Mouse (Mus musculus) embryonic facial prominence, embryonic 10.5 days (tissue): ENCODE results near the gene Myt1l. TPM values are rescaled to one million over a fixed set of nuclear protein-coding genes. Genes with fewer than 3 reads are reported as not detected.
A peak's percentile ranks its signal among the peaks of the same experiment; 100 is the strongest.

Source experiments
- DNase-seq: peaks from one replicate; pipeline ENCODE4 v3.0.0-alpha.2; 2017; ENCODE audit warnings: low spot score
- H3K27ac ChIP-seq: fragments of 300-500 bp; sonication (generic); replicated peaks from 2 replicates; pipeline ENCODE4 v1.5.1; 2016; ENCODE audit warnings: mild to moderate bottlenecking
- H3K27me3 ChIP-seq: fragments of 300-500 bp; sonication (generic); replicated peaks from 2 replicates; pipeline ENCODE4 v1.6.1; 2016; ENCODE audit warnings: low read depth, mild to moderate bottlenecking; ENCODE audit not compliant: poor library complexity, severe bottlenecking
- H3K36me3 ChIP-seq: fragments of 300-500 bp; sonication (generic); replicated peaks from 2 replicates; pipeline ENCODE4 v1.6.1; 2016; ENCODE audit warnings: mild to moderate bottlenecking, moderate library complexity
- H3K4me1 ChIP-seq: fragments of 300-500 bp; sonication (generic); 2 replicates; pipeline ENCODE4 v1.6.1; 2016
- H3K4me3 ChIP-seq: fragments of 300-500 bp; sonication (generic); 2 replicates; pipeline ENCODE4 v1.5.1; 2016; ENCODE audit warnings: mild to moderate bottlenecking, moderate library complexity
- H3K9me3 ChIP-seq: fragments of 300-500 bp; sonication (generic); 2 replicates; pipeline ENCODE4 v1.6.1; 2016; ENCODE audit warnings: mild to moderate bottlenecking
- WGBS: fragments of 180-500 bp; shearing (Covaris S2); methylation state at CpG from one replicate; pipeline ENCODE4 v1.1.7; 2016; 5-methylcytosine and 5-hydroxymethylcytosine counted together
- polyA plus RNA-seq: library from polyadenylated mRNA; unstranded; fragments of >200 nt; fragmentation: Nextera tagmentation; extraction: Ambion mirVana; gene quantifications from 2 replicates; pipeline ENCODE4 v1.2.1, GENCODE M21; 2016

Myt1l gene
- polyA plus RNA-seq, 1 experiment from 2014 or later = 3.6 TPM

DNA sequence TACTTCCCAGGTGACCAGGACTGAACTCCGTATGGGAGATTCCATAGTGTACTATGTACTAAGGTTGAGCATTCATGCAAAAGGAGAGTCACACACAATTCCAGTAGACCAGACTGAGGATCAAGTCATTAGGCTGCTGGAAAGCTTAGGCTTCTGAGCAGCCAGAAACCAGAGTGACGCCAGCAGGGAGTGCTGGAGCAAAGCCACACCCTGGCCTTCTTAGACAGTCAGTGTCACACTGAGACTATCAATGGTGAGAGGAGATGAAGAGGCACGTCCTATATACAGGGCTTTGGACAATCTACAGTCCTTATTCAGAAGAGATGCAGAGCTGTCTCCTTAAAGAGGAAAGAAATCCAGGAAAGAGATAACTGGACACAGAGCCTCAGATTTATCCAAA, 243.6 kb downstream of the Myt1l start:
- Histone ChIP-seq H3K27ac (no peak overlapping the region), H3K4me1 (no peaks in the 10 kb centered on the region), H3K27me3 (no peaks in the 10 kb centered on the region), H3K4me3 (no peak overlapping the region), H3K36me3 (no peaks in the 10 kb centered on the region), H3K9me3 (no peaks in the 10 kb centered on the region)
- no peak for DNase-seq
- 75% methylated on average over 3 of the region's 3 CpGs for WGBS

DNA sequence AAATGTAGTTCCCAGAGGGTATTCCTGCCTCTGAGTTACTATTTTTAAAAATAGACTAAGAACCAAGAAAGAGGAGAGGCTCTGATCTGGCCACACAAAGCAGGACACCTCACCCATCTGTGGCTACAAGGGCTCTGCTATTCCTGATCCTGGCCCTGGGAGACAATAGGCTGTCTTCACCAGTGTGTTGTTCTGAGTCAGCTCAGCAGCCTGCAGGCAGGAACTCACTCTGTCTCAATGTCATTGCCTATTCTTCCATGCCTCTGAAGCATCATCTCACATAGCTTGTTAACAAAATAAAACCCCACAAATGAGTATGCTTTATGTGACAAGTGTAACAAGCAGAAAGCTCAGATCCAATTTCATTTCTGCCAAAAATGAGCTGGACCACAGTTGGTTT, 244.2 kb downstream of the Myt1l start:
- Histone ChIP-seq H3K36me3 (no peaks in the 10 kb centered on the region), H3K27me3 (no peaks in the 10 kb centered on the region), H3K4me1 (no peaks in the 10 kb centered on the region), H3K27ac (no peak overlapping the region), H3K4me3 (no peak overlapping the region), H3K9me3 (no peaks in the 10 kb centered on the region)
- DNase-seq = no peak

DNA sequence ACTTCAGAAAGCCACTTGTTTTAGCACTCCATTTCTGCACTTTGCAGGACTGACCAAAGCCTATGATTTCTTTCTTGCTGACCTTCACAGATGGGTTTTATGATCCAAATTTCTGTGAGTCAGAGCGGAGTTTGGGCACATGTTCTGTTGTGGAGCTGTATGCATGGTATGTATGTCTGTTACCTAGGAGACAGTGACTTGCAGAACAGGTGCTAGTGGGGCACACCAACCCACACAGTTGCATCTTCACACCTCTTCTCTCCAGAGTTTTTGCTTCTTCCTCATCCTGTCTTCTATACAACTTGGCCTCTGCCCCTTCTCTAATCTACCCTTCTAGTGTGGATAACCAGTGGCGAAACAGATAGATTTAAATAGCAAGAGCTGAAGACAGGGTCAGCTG, 250.7 kb downstream of the Myt1l start:
- WGBS = 90% methylated on average over 2 of the region's 2 CpGs
- Histone ChIP-seq H3K4me1 (no peaks in the 10 kb centered on the region), H3K36me3 (no peaks in the 10 kb centered on the region), H3K27me3 (no peaks in the 10 kb centered on the region), H3K27ac (no peak overlapping the region), H3K9me3 (no peaks in the 10 kb centered on the region), H3K4me3 (no peak overlapping the region)
- no peak for DNase-seq

DNA sequence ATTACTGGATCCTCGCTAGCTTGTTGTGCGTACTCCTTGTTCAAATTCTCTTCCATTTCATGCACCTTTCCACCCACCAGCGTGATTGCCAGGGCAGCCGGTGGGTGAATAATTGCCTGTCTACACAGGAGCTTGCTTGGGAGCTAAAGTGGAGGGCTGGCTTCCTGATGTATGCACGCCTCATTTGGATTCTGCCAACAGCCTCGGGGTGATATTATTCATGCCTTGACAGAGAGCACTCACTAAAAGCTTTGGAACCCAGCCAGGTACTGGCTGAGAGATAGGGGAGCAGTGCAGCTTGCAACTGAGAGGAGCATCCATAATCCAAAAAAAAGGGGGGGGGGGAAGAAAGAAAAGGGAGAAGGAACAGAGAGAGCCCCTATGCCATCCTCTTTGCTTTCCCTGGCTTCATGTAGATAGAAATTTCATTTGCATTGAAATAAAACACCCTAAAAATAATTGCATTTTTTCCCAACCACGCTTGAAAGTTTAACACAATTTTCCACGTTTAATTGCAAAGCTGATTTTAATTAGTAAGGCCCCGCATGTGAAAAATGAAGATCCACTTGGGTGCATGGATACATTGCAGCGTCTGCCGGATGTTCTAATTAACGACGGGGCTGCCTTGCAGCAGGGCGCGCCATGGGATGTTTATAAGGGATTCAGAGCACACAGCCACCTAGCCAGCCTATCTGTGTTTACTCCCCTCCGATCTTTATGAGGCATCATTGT, 261.3 kb downstream of the Myt1l start:
- Histone ChIP-seq H3K27ac (no peak overlapping the region), H3K4me1 (no peaks in the 10 kb centered on the region), H3K27me3 (no peaks in the 10 kb centered on the region), H3K9me3 (no peaks in the 10 kb centered on the region), H3K4me3 (no peak overlapping the region), H3K36me3 (no peaks in the 10 kb centered on the region)
- DNase-seq = peak; percentile 10
- 62% methylated on average over 16 of the region's 16 CpGs for WGBS

DNA sequence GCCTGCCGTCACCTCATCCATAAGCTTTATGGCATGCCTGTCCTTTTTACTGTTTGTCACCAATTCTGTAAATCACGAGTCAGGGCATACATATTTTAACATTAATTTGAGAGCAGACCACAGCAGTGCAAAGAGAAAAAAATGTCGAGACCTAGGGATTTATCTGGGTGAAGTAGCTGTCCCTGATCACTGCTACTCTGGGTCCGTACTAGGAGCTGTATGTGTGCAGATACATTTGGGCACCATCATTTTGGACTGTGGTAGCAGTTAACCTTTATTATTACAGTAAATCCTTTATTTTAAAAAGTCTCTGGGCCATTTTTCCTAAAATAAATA, 261.8 kb downstream of the Myt1l start:
- Histone ChIP-seq H3K9me3 (no peaks in the 10 kb centered on the region), H3K27ac (no peak overlapping the region), H3K27me3 (no peaks in the 10 kb centered on the region), H3K36me3 (no peaks in the 10 kb centered on the region), H3K4me1 (no peaks in the 10 kb centered on the region), H3K4me3 (no peak overlapping the region)
- no peak for DNase-seq
- 80% methylated on average over 4 of the region's 4 CpGs for WGBS

DNA sequence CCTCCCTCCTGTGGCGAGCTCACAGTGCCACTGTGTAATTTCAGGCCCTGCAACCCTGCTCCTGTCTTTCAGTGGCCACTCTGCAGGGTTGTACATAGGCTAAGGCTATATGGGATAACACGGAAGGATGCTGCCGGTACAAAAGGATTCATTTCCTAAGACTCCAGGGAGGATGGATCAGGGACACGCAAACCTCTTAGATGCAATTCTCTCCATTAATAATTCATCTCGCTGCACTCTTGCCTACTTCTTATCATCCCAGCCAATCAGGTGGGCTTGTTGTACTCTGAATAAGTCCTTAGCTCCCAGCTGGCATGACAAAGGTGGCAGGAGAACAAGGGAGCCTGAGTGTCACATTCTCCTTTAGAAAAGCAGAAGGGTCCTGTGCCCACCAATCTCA, 264.8 kb downstream of the Myt1l start:
- H3K27ac ChIP-seq = no peak overlapping the region
- WGBS = 88% methylated on average over 5 of the region's 5 CpGs
- no peaks in the 10 kb centered on the region for H3K27me3 ChIP-seq
- H3K4me3 ChIP-seq = no peak overlapping the region
- H3K4me1 ChIP-seq = no peaks in the 10 kb centered on the region
- DNase-seq = no peak
- no peaks in the 10 kb centered on the region for H3K9me3 ChIP-seq
- no peaks in the 10 kb centered on the region for H3K36me3 ChIP-seq

DNA sequence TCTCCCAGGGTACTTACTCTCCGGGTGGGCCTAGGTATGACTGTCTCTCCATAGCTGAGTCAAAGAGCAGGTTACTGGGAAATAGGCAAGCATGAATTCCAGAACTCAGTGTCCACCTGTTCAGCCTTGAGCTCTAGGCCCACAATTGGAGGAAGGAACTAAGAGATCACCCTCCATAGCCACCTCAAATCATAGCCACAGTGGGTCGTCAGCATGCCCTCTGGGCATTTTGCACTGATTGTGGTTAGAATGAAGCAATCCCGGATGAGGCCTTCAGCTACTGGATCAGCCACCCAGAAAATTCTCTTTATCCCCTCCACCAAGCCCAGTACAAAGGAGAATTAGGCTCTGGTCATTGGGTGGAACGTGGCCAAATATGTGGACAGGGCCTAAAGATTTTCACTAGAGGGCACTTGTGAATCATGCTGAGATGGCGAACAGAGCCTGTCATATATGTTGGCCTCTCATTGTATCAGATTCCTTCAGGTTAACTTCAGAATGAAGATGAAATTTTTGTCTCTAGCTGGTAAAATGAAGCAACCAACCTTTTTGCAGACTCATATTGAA, 267.0 kb downstream of the Myt1l start:
- Histone ChIP-seq H3K27ac (no peak overlapping the region), H3K4me1 (no peaks in the 10 kb centered on the region), H3K27me3 (no peaks in the 10 kb centered on the region), H3K36me3 (no peaks in the 10 kb centered on the region), H3K9me3 (no peaks in the 10 kb centered on the region), H3K4me3 (no peak overlapping the region)
- DNase-seq = no peak
- 64% methylated on average over 5 of the region's 5 CpGs for WGBS

DNA sequence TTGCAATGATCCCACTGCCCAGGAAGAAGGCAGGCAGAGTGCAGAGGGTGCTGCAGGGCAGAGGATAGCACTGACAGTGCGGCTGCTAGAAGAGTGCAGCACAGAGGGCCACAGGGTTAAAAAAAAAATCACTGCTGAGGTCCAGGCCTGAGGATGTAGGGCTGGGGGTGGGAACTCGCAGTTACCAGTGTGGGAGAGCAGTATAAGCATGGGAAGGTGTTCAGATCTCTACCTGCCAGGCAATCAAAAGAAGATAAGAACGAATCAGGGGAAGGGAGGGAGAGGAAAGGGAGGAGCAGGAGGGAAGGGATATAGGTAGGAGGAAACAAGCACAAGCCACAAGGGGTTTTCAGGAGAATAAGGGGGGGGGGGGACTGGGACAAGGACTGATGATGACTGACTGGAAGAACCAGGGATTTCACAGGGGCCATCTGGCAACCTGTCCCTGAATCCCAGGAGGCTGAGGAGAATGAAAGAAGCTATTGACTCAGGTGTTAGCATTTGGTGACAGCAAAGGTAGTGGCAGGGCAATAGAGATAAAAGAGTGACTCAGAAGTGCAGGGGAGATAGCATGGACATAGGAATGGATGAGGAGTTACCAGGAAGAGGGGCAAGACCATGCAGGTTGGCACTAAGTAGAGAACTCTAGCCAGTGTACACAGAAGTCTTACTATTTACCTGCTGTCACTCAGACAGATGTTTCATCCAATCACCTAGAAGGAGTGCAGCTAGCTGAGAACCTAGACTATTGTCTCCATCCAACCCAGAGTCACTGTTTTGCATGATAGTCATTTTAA, 270.6 kb downstream of the Myt1l start:
- WGBS = 68% methylated on average over 3 of the region's 3 CpGs
- Histone ChIP-seq H3K9me3 (no peaks in the 10 kb centered on the region), H3K4me3 (no peak overlapping the region), H3K4me1 (no peaks in the 10 kb centered on the region), H3K36me3 (no peaks in the 10 kb centered on the region), H3K27me3 (no peaks in the 10 kb centered on the region), H3K27ac (no peak overlapping the region)
- no peak for DNase-seq

DNA sequence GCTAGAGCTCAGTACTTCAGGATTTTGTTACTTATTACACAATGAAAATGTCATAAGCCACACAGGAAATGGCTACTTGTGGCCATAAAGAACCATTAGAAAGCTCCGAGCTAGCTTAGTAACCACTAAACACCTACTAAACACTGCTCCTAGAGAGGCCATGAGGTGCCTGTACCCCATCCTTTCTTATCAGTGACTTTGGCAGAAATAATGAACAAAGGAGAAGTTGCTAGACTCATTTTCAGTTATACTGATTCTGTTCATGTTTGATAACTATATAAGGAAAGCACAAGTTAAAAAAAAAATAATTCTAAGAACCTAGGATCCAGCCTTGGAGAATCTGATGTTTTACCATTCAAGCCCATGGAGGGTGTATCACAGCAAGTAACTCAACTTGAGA, 278.2 kb downstream of the Myt1l start:
- Histone ChIP-seq H3K36me3 (no peaks in the 10 kb centered on the region), H3K27ac (no peak overlapping the region), H3K4me3 (no peak overlapping the region), H3K27me3 (no peaks in the 10 kb centered on the region), H3K4me1 (no peaks in the 10 kb centered on the region), H3K9me3 (no peaks in the 10 kb centered on the region)
- WGBS = 90% methylated on average over 1 of the region's 1 CpGs
- DNase-seq = no peak

DNA sequence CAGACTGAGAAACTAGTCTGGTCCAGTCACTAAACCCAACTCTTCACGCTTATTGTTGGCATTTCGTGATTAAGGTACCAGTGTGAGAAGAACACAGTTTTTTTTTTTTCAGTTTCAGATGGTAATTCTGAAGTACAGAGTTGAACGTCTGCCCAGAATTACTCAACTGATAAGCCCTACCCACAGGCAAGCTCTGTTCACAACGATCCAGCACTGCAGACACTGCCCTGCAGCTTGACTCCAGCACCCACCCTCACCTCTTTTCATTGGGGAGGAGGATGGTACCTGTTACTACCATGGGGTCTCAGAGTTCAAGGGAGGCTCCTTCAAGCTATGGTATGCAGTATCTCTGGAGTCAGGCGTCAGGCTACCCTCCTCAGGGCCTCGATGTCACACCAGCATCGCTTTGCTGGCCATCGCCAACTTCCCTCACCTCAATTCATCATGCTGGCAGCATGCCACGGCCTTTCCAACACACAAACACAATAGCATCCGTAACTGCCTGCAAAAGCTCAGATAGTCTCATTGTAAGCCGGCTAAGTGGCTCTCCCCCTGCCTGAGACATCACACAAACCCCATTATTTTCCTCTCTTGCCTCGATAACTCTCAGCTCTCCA, 281.5 kb downstream of the Myt1l start:
- H3K4me1 ChIP-seq = no peaks in the 10 kb centered on the region
- no peaks in the 10 kb centered on the region for H3K9me3 ChIP-seq
- H3K4me3 ChIP-seq = no peak overlapping the region
- WGBS = 82% methylated on average over 12 of the region's 12 CpGs
- no peaks in the 10 kb centered on the region for H3K36me3 ChIP-seq
- no peaks in the 10 kb centered on the region for H3K27me3 ChIP-seq
- H3K27ac ChIP-seq = no peak overlapping the region
- DNase-seq = no peak

DNA sequence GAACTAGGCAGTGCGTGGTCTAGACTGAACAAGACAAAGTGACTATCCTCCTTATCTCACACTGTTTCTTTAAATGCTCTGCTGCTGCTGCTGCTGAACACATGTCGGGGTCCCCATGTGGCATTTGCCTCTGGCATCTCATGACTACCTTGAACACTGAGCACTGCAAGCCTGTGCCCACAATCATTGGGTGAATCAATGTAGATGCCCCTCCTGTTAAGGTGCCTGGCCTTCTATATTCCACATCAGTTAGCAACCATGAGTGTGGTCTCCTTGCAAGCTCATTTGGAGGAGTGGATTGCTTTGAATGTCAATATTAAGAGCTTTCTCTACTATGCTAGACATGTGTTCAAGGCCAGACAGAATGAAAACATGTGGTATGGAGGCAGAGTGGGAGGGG, 287.3 kb downstream of the Myt1l start:
- H3K27ac ChIP-seq = no peak overlapping the region
- 91% methylated on average over 2 of the region's 2 CpGs for WGBS

DNA sequence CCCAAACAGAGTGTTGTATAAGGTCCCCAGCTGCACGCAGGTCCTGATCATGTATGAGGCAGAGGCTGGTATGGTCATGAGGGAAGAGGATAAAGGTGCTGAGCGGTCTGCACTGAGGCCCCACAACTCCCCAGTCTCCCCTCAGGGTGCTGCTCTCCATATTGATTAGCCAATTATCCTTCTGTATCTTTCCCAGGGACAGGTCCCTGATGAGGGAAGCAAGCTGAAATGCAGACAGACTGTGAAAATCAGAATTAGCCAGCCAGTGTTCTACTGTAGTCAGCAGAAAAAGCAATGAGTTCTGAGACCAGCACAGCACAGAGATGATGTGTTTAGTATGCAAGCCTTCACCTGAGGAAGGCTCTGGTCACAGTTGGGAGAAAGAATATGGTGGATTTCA, 287.9 kb downstream of the Myt1l start:
- Histone ChIP-seq H3K27ac (no peak overlapping the region), H3K9me3 (no peaks in the 10 kb centered on the region), H3K36me3 (no peaks in the 10 kb centered on the region), H3K4me1 (peaks cover under 1% of the 10 kb centered on the region; the same call in 1 of the 2 replicates), H3K4me3 (no peak overlapping the region), H3K27me3 (no peaks in the 10 kb centered on the region)
- 69% methylated on average over 2 of the region's 2 CpGs for WGBS
- DNase-seq = no peak

More for the DNA sequence above, 287.3 kb downstream of the Myt1l start:
- Histone ChIP-seq H3K4me1 (no peaks in the 10 kb centered on the region), H3K36me3 (no peaks in the 10 kb centered on the region), H3K9me3 (no peaks in the 10 kb centered on the region), H3K4me3 (no peak overlapping the region), H3K27me3 (no peaks in the 10 kb centered on the region)
- no peak for DNase-seq

DNA sequence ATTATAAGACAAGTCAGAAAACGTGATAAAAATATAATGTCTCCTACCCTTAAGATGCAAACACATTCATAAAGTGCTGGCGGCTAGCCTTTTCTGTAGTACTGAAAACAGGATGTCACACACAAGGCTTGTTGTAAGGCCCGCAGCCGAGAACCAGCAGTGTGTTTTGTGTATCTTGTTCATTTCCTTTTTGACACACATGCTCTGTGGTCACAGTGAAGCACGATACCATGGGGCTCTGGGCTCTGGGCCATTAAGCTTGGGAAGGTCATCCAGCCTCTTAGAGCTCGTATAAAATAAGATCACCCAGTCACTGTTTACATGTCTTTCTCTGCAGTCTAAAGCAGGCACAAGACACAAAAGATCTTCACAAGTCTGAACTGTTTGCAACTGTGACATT, 288.6 kb downstream of the Myt1l start:
- Histone ChIP-seq H3K9me3 (no peaks in the 10 kb centered on the region), H3K4me1 (peaks cover 7% of the 10 kb centered on the region), H3K4me3 (no peak overlapping the region), H3K27me3 (no peaks in the 10 kb centered on the region), H3K27ac (no peak overlapping the region), H3K36me3 (no peaks in the 10 kb centered on the region)
- 74% methylated on average over 6 of the region's 6 CpGs for WGBS
- no peak for DNase-seq
